Mouse (Mus musculus) heart, embryonic 11.5 days (tissue): ENCODE data around the gene Abcg1. TPM values are rescaled to one million over a fixed set of nuclear protein-coding genes. Genes with fewer than 3 reads are reported as not detected.

Experiments
- ATAC-seq: fragments of 200-750 bp; cut with Nextera tagmentation; replicated peaks from 2 replicates; pipeline ENCODE4 v1.8.0; 2017; ENCODE audit warnings: moderate library complexity; ENCODE audit not compliant: insufficient number of reproducible peaks, low FRiP score, low TSS enrichment
- H3K27ac ChIP-seq: fragments of 300-500 bp; sonication (generic); 2 replicates; pipeline ENCODE4 v1.5.1; 2014; ENCODE audit warnings: mild to moderate bottlenecking, low read depth, low read length
- H3K27me3 ChIP-seq: fragments of 300-500 bp; sonication (generic); 2 replicates; pipeline ENCODE4 v1.6.1; 2014; ENCODE audit warnings: mild to moderate bottlenecking, low read length, mixed read lengths; ENCODE audit not compliant: control insufficient read depth, insufficient read depth
- H3K36me3 ChIP-seq: fragments of 300-500 bp; sonication (generic); 2 replicates; pipeline ENCODE4 v1.6.1; 2014; ENCODE audit warnings: mild to moderate bottlenecking, low read length, moderate library complexity, mixed read lengths; ENCODE audit not compliant: control insufficient read depth, insufficient read depth
- H3K4me1 ChIP-seq: fragments of 300-500 bp; sonication (generic); 2 replicates; pipeline ENCODE4 v1.6.1; 2014; ENCODE audit warnings: low read length; ENCODE audit not compliant: control insufficient read depth, insufficient read depth
- H3K4me2 ChIP-seq: fragments of 300-500 bp; sonication (generic); 2 replicates; pipeline ENCODE4 v1.6.1; 2014; ENCODE audit warnings: mild to moderate bottlenecking, moderate library complexity
- H3K4me3 ChIP-seq: fragments of 300-500 bp; sonication (generic); 2 replicates; pipeline ENCODE4 v1.5.1; 2014; ENCODE audit warnings: low read depth, low read length
- H3K9ac ChIP-seq: fragments of 300-500 bp; sonication (generic); 2 replicates; pipeline ENCODE4 v1.6.1; 2014; ENCODE audit warnings: mild to moderate bottlenecking, low read depth, low read length, moderate library complexity
- H3K9me3 ChIP-seq: fragments of 300-500 bp; sonication (generic); replicated peaks from 2 replicates; pipeline ENCODE4 v1.6.1; 2016; ENCODE audit warnings: low read length; ENCODE audit not compliant: control insufficient read depth
- WGBS: fragments of 180-500 bp; shearing (Covaris S2); extraction: QIAGEN DNeasy Blood & Tissue Kit; methylation state at CpG from one replicate; pipeline ENCODE4 v1.1.7; 2014; ENCODE audit not compliant: insufficient replicate concordance; 5-methylcytosine and 5-hydroxymethylcytosine counted together
- polyA plus RNA-seq: library from polyadenylated mRNA; unstranded; fragments of >200 nt; fragmentation: Nextera tagmentation; extraction: Ambion mirVana; gene quantifications from 2 replicates; pipeline ENCODE4 v1.2.1, GENCODE M21; 2014

The Abcg1 gene
- polyA plus RNA-seq, 1 experiment from 2014 or later: 6.4 TPM

DNA sequence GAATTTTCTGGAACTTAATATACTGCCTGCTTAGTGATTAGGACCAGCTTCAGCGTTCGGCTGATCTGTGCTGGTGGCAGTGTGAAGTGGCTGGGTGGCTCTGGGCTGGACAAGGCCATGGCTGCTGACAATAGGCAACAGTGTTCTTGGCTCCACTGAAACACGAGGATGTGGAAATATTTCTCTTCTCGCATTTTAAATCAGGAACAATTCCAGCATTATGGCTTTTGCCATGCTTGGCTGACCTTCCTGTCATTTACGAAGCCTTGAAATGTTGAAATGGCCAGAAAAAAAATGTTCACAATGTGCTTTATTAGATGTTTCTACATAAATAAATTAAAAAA lies 32.7 kb upstream of the Abcg1 start:
- no peak for ATAC-seq
- Histone ChIP-seq H3K9ac (no peak overlapping the region), H3K36me3 (no peaks in the 10 kb centered on the region), H3K27ac (no peak overlapping the region), H3K4me1 (peaks cover 13% of the 10 kb centered on the region), H3K4me3 (no peak overlapping the region), H3K9me3 (no peaks in the 10 kb centered on the region), H3K27me3 (no peaks in the 10 kb centered on the region), H3K4me2 (no peak overlapping the region)
- 61% methylated on average over 5 of the region's 5 CpGs for WGBS

GRCm38 (mm10) chr17:31026986-31027385 lies 30.5 kb upstream of the Abcg1 start:
- Histone ChIP-seq H3K27me3 (no peaks in the 10 kb centered on the region), H3K27ac (no peak overlapping the region), H3K4me1 (0 out of 2 replicates have a peak, but pooled peaks cover 8% of the 10 kb centered on the region), H3K36me3 (no peaks in the 10 kb centered on the region), H3K9ac (no peak overlapping the region), H3K4me3 (no peak overlapping the region), H3K4me2 (no peak overlapping the region), H3K9me3 (no peaks in the 10 kb centered on the region)
- ATAC-seq: no peak
- WGBS: 80% methylated on average over 6 of the region's 6 CpGs

DNA sequence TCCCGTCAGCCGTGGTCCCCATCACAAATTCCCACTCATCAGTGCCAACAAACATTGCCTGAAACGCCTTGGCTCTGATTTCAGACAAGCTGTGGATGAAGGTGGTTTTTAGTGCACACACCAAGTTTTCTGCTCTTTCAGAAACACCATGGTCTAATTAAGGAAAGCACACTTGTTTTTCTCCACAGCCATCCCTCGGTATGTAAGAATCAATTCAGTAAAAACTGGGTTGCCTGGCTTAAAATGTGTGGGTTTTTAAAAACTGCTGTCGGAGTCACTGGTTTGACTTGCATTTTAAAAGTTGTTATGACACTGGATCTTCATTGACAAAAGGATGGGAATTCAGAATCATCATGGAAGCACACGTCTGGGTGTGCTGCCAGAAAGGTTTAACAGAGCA lies 29.8 kb upstream of the Abcg1 start:
- H3K9me3 ChIP-seq: no peaks in the 10 kb centered on the region
- 84% methylated on average over 6 of the region's 6 CpGs for WGBS
- no peaks in the 10 kb centered on the region for H3K36me3 ChIP-seq
- H3K4me2 ChIP-seq: no peak overlapping the region
- ATAC-seq: no peak
- no peaks in the 10 kb centered on the region for H3K27me3 ChIP-seq
- no peak overlapping the region for H3K9ac ChIP-seq
- 0 out of 2 replicates have a peak, but pooled peaks cover 8% of the 10 kb centered on the region for H3K4me1 ChIP-seq
- no peak overlapping the region for H3K4me3 ChIP-seq
- no peak overlapping the region for H3K27ac ChIP-seq

DNA sequence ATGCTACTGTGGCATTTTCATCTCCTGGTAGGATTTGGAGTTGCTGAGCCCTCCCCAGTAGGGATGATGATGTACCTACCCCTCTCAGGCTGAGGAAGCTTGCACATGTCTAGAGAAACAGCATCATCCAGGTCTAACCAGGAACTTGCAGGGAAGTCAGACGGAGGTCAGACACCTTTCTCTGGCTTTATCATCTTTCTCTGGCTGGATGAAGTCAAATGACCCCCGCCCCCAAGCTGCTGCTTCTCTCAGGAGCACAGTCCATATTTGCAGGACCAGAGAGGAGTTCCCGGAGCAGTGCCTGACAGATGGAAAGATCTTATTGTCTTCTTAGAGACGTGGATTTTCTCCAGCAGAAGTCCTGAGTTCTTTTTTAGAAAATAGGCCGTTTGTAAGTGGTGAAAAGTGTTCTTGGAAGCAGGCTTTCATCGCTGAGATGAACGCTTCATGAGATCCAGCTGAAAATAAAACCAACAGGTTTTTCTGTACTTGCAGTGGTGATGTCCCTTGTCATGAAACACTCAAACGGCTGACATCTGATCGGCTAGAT lies 28.6 kb upstream of the Abcg1 start:
- Histone ChIP-seq H3K36me3 (no peaks in the 10 kb centered on the region), H3K9me3 (no peaks in the 10 kb centered on the region), H3K4me2 (no peak overlapping the region), H3K4me3 (no peak overlapping the region), H3K9ac (no peak overlapping the region), H3K27me3 (no peaks in the 10 kb centered on the region), H3K27ac (no peak overlapping the region), H3K4me1 (peaks cover 12% of the 10 kb centered on the region)
- 61% methylated on average over 9 of the region's 9 CpGs for WGBS
- no peak for ATAC-seq

DNA sequence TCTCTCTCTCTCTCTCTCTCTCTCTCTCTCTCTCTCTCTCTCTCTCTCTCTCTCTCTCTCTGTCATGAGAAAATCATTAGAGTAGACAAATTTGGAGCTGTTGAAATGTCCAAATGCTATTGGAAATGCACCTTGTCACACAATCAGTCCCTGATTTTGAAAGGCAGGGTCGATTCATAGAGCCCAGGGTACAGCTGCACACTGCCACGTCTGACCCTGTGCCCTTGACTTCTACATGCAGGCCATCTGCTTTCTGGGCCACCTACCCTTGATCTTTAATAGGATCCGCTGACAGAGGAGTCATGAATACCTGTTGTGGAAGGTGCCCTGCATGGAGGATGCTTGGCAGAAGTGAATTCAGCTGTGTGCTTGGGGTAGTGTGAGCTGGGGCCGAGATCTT lies 28.1 kb upstream of the Abcg1 start:
- no peak overlapping the region for H3K4me3 ChIP-seq
- H3K9me3 ChIP-seq: no peaks in the 10 kb centered on the region
- H3K27me3 ChIP-seq: no peaks in the 10 kb centered on the region
- no peak for ATAC-seq
- no peaks in the 10 kb centered on the region for H3K36me3 ChIP-seq
- H3K27ac ChIP-seq: no peak overlapping the region
- H3K4me1 ChIP-seq: peaks cover 15% of the 10 kb centered on the region
- WGBS: 75% methylated on average over 4 of the region's 4 CpGs
- H3K4me2 ChIP-seq: no peak overlapping the region
- no peak overlapping the region for H3K9ac ChIP-seq

DNA sequence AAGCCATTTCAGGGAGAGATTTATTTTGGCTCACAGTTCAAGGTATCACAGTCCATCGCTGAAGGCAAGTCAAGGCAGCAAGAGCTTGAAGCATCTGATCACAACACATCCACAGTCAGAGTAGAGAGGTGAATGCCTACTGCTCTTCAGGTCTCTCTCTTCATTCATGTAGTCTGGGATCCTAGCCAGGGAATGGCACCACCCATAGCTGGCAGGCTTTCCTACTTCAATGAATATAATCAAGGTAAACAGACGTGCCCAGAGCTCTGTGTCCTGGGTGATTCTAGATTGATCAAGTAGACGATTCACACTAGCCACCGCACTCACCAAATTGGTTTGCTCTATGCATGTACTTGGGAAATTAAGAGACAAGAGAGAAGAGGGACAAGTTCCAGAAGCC lies 25.1 kb upstream of the Abcg1 start:
- whole genome bisulfite sequencing: 89% methylated on average over 4 of the region's 4 CpGs

DNA sequence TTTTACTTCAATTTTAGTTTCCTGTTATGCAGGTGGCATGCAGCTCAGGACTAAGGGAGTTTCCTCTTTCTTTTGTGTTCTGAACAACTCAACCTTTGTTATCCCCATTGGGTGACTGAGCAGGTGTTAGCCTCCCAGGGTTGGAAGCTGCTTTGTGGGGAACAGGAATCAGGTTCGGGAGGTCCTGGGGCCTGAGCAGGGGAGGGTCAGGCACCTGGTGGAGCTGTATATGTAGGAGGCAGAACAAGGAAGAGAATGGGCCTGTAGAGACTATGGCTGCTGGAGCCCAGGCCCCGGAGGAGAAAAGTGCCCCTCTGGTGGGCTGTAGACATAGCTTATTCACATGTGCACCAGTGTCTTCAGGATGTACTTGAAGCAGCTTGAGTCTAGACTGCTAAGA lies 24.2 kb upstream of the Abcg1 start:
- Histone ChIP-seq H3K4me3 (no peak overlapping the region), H3K9me3 (no peaks in the 10 kb centered on the region), H3K36me3 (no peaks in the 10 kb centered on the region), H3K27ac (no peak overlapping the region), H3K27me3 (no peaks in the 10 kb centered on the region), H3K4me2 (no peak overlapping the region), H3K9ac (no peak overlapping the region), H3K4me1 (peaks cover 17% of the 10 kb centered on the region)
- 61% methylated on average over 2 of the region's 2 CpGs for WGBS
- no peak for ATAC-seq

More for the DNA sequence above, 25.1 kb upstream of the Abcg1 start:
- H3K27me3 ChIP-seq: no peaks in the 10 kb centered on the region
- no peak overlapping the region for H3K4me2 ChIP-seq
- H3K36me3 ChIP-seq: no peaks in the 10 kb centered on the region
- ATAC-seq: no peak
- no peaks in the 10 kb centered on the region for H3K9me3 ChIP-seq
- H3K9ac ChIP-seq: no peak overlapping the region
- H3K4me3 ChIP-seq: no peak overlapping the region
- peaks cover 17% of the 10 kb centered on the region for H3K4me1 ChIP-seq
- H3K27ac ChIP-seq: no peak overlapping the region

GRCm38 (mm10) chr17:31034165-31034564 lies 23.3 kb upstream of the Abcg1 start:
- WGBS: 17% methylated on average over 5 of the region's 5 CpGs
- peak overlapping the region; percentile 31 for H3K4me2 ChIP-seq
- no peak overlapping the region for H3K4me3 ChIP-seq
- no peaks in the 10 kb centered on the region for H3K36me3 ChIP-seq
- no peak overlapping the region for H3K9ac ChIP-seq
- H3K27me3 ChIP-seq: no peaks in the 10 kb centered on the region
- ATAC-seq: peak; percentile 63; the same call in 1 of the 2 replicates
- H3K4me1 ChIP-seq: peaks cover 11% of the 10 kb centered on the region
- no peak overlapping the region for H3K27ac ChIP-seq
- H3K9me3 ChIP-seq: no peaks in the 10 kb centered on the region

- no peak for ATAC-seq
- H3K27ac ChIP-seq: no peak overlapping the region
- no peaks in the 10 kb centered on the region for H3K27me3 ChIP-seq
- H3K9ac ChIP-seq: no peak overlapping the region
- no peaks in the 10 kb centered on the region for H3K36me3 ChIP-seq
- H3K4me3 ChIP-seq: no peak overlapping the region
- no peak overlapping the region for H3K4me2 ChIP-seq
- WGBS: 72% methylated on average over 9 of the region's 9 CpGs
- H3K4me1 ChIP-seq: peaks cover 11% of the 10 kb centered on the region
- no peaks in the 10 kb centered on the region for H3K9me3 ChIP-seq
Measured at GRCm38 (mm10) chr17:31034674-31035356, 22.7 kb upstream of the Abcg1 start.
